Mouse (Mus musculus) left cerebral cortex, adult 9 months (tissue): ENCODE measurements at regions not wholly inside any gene's neighbourhood (a gene's known extent, or its start where the extent isn't known, plus 50 kb on each side); places are given as distances from the start of the nearest gene placed in this dataset.

Experiments used
- DNase-seq, 2 experiments: peaks; one replicate each; pipeline ENCODE4 v3.0.0; 2022; ENCODE audit warnings: low spot score in 2 of 2

GRCm38 (mm10) chr3:135971611-135972010 lies 146.5 kb downstream of the Slc39a8 start:
- DNase-seq, result peak; percentile 33 to 64

GRCm38 (mm10) chr3:135972413-135972812 lies 147.3 kb downstream of the Slc39a8 start:
- peak; percentile 43 to 54 for DNase-seq

- no peak for DNase-seq
Measured at GRCm38 (mm10) chr3:135973243-135973642, 148.2 kb downstream of the Slc39a8 start.

- no peak for DNase-seq
Measured at GRCm38 (mm10) chr3:135973842-135974241, 148.8 kb downstream of the Slc39a8 start.

- DNase-seq, result no peak
Measured at GRCm38 (mm10) chr3:135974769-135975168, 149.7 kb downstream of the Slc39a8 start.

- no peak for DNase-seq
Measured at GRCm38 (mm10) chr3:135987171-135987570, 162.1 kb downstream of the Slc39a8 start.

GRCm38 (mm10) chr3:135989281-135989680 lies 164.2 kb downstream of the Slc39a8 start:
- no peak for DNase-seq

GRCm38 (mm10) chr3:135990338-135990737 lies 165.3 kb downstream of the Slc39a8 start:
- no peak for DNase-seq

GRCm38 (mm10) chr3:135990814-135991454 lies 165.9 kb downstream of the Slc39a8 start:
- no peak for DNase-seq

- no peak for DNase-seq
Measured at GRCm38 (mm10) chr3:136000592-136001160, 175.6 kb downstream of the Slc39a8 start.
